In genomic region chr4:43493846-43494240, GRCm38 (mm10) we compare ENCODE assay signal across 8 mouse cellular contexts. TPM values are rescaled to one million over a fixed set of nuclear protein-coding genes. Genes with fewer than 3 reads are reported as not detected.
DNase-seq lines count a peak whose midpoint lies in the region; ATAC-seq and TF ChIP-seq lines count a peak whose summit lies in the region.

No protein-coding gene starts in this region.

- no peak for TF ChIP-seq CTCF in thymus, adult 2 months (IDR thresholded peaks at IDR 0.05; ENCODE audit: borderline replicate concordance, control insufficient read depth, extremely low read depth, insufficient read depth, low read length, poor library complexity)

- peaks cover 27% of the 10 kb centered on the region for H3K4me1 ChIP-seq in thymus, adult 2 months (replicated peaks; ENCODE audit: control insufficient read depth, insufficient read depth, low read length)
- peaks cover 30% of the 10 kb centered on the region for H3K4me1 ChIP-seq in limb, embryonic 15.5 days

- peak; percentile 17 to 31 for DNase-seq in cerebellum, postnatal 10 days
- no peak for DNase-seq in cerebellum, postnatal 4 days (ENCODE audit: low spot score in 2 of 2)
- DNase-seq in thymus, adult 2 months: no peak
- no peak for DNase-seq in thymus, postnatal 25 days
- DNase-seq in right cerebral cortex, postnatal 14 days: no peak
- no peak for DNase-seq in urinary bladder, postnatal 25 days (ENCODE audit: low spot score)
- no peak for DNase-seq in spleen, adult 18-20 months

- H3K27me3 ChIP-seq in thymus, adult 2 months (ENCODE audit: control insufficient read depth, insufficient read depth, low read length): no peaks in the 10 kb centered on the region
- H3K27me3 ChIP-seq in limb, embryonic 15.5 days: no peaks in the 10 kb centered on the region

- H3K9ac ChIP-seq in limb, embryonic 15.5 days: peak overlapping the region; percentile 73

- H3K36me3 ChIP-seq in thymus, adult 2 months (ENCODE audit: control insufficient read depth, insufficient read depth, low read length): no peaks in the 10 kb centered on the region
- peaks cover 21% of the 10 kb centered on the region for H3K36me3 ChIP-seq in limb, embryonic 15.5 days

- H3K27ac ChIP-seq in thymus, adult 2 months (ENCODE audit: control insufficient read depth, insufficient read depth, low read length): peak overlapping the region; percentile 91
- peak overlapping the region; percentile 95 for H3K27ac ChIP-seq in limb, embryonic 15.5 days

- no peak for ATAC-seq in limb, embryonic 15.5 days (ENCODE audit: insufficient number of reproducible peaks, low FRiP score, low TSS enrichment, low read depth)

- H3K4me2 ChIP-seq in limb, embryonic 15.5 days: peak overlapping the region; percentile 56

- 1% methylated on average over 9 of the region's 9 CpGs for WGBS in thymus, adult 2 months
- WGBS in limb, embryonic 15.5 days: 3% methylated on average over 9 of the region's 9 CpGs

- H3K4me3 ChIP-seq in thymus, adult 2 months (ENCODE audit: control insufficient read depth, insufficient read depth, low read length): peak overlapping the region; percentile 95
- H3K4me3 ChIP-seq in limb, embryonic 15.5 days: peak overlapping the region; percentile 74

- no peaks in the 10 kb centered on the region; the same call in 1 of the 2 replicates for H3K9me3 ChIP-seq in limb, embryonic 15.5 days

- TF ChIP-seq POLR2A in thymus, adult 2 months (IDR thresholded peaks at IDR 0.05; ENCODE audit: control insufficient read depth, extremely low read depth, insufficient read depth, low read length, poor library complexity): no peak

RNA-seq across cellular contexts. Expression of gene Ccdc107, which starts 1.1 kb away (rescaled TPM):
- 330 and 367 TPM in 2 replicates for polyA plus RNA-seq in thymus, adult 2 months (2012; rRNA removed)
- polyA plus RNA-seq in limb, embryonic 15.5 days (2015; fragmentation: Nextera tagmentation; extraction: Ambion mirVana): 78.9 and 81.9 TPM in 2 replicates

RNA-seq across cellular contexts. Expression of gene Arhgef39, which starts 5.7 kb away (rescaled TPM):
- 105 and 108 TPM in 2 replicates for polyA plus RNA-seq in thymus, adult 2 months (2012; rRNA removed)
- 35.2 and 37.5 TPM in 2 replicates for polyA plus RNA-seq in limb, embryonic 15.5 days (2015; fragmentation: Nextera tagmentation; extraction: Ambion mirVana)

RNA-seq across cellular contexts. Expression of gene Sit1, which starts 10.3 kb away (rescaled TPM):
- polyA plus RNA-seq in thymus, adult 2 months (2012; rRNA removed): 187 and 239 TPM in 2 replicates
- polyA plus RNA-seq in limb, embryonic 15.5 days (2015; fragmentation: Nextera tagmentation; extraction: Ambion mirVana): not detected in 2 replicates

RNA-seq across cellular contexts. Expression of gene Car9, which starts 12.9 kb away (rescaled TPM):
- polyA plus RNA-seq in thymus, adult 2 months (2012; rRNA removed): 2.5 and 2.9 TPM in 2 replicates
- polyA plus RNA-seq in limb, embryonic 15.5 days (2015; fragmentation: Nextera tagmentation; extraction: Ambion mirVana): 4.1 and 6.8 TPM in 2 replicates

RNA-seq across cellular contexts. Expression of gene Tpm2, which starts 29.7 kb away (rescaled TPM):
- 10.7 and 12.1 TPM in 2 replicates for polyA plus RNA-seq in thymus, adult 2 months (2012; rRNA removed)
- polyA plus RNA-seq in limb, embryonic 15.5 days (2015; fragmentation: Nextera tagmentation; extraction: Ambion mirVana): 394 and 952 TPM in 2 replicates

Comparison
In these comparisons a context has a peak if more than half of its experiments do, and no peak if none do; other contexts are left out.
1. DNase-seq: peak in cerebellum, postnatal 10 days (2 of 2); none in cerebellum, postnatal 4 days (0 of 2), thymus, adult 2 months (single experiment), thymus, postnatal 25 days (single experiment), right cerebral cortex, postnatal 14 days (single experiment), urinary bladder, postnatal 25 days (single experiment) and spleen, adult 18-20 months (0 of 2).
2. RNA of gene Sit1, which starts 10.3 kb away (polyA plus RNA-seq): 187 to 239 TPM in thymus, adult 2 months; not detected in limb, embryonic 15.5 days; every median in the first group is over 100 times any median in the second.